Mouse (Mus musculus) heart, postnatal 36 days (tissue): ENCODE results near the gene Pdk2. TPM values are rescaled to one million over a fixed set of nuclear protein-coding genes. Genes with fewer than 3 reads are reported as not detected.

ENCODE experiments used
- DNase-seq, 2 experiments: peaks; one replicate each; pipeline ENCODE4 v3.0.0; 2021 to 2022
- intact Hi-C: fragments of 180-260 bp; cut with DNase I; formaldehyde crosslinking; loops from one replicate; pipeline ENCODE4 v1.15.1; 2025
- total RNA-seq, 2 experiments: library from RNA; stranded (reverse); gene quantifications; 2 replicates each; pipeline ENCODE4 v1.2.3; 2021

Gene Pdk2
- total RNA-seq, 2 experiments from 2014 or later, result 439 to 481 TPM

GRCm38 (mm10) chr11:94990749-94991577 lies 50.2 kb downstream of the Pdk2 start, which contains the start of gene Ppp1r9b:
Gene Ppp1r9b, plus strand, starts transcription at chr11:94991035.
- DNase-seq, result peak; percentile 94 to 95
- intact Hi-C loops, result loop anchor here (1.0 kb wide), 2 partner anchors 12 to 33 kb away; no protein-coding TSS in a partner anchor

DNA sequence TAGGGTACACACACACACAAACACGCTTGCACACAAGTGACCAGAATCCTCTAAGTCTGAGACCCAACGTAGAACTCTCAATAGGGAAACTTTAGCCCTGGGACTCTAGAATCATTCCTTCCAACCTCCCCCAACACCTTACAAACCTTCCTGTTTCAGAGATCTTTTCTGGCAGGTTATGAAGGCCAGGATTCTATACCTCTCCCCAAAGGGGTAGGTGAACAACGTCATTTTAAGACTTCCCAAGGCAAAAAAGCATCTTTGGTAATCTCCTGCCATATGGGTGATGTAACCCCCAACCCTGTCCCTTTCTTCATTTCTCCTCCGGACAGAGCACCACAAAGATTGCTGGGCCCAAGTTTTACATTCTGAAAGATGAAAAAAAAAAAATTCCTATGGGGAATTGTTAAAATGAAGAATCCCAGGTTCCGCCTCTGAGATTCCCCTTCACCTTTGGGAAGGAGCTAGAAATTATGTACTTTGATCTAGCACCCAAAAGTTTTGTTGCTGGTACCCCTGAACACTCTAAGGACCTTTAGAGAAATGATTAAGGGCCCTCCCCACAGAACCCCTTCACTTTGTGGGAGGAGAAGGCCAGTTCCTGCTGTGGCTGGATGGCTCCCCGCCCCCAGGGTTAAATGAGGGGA lies 50.9 kb downstream of the Pdk2 start:
- intact Hi-C loops, result loop anchor here (1.0 kb wide), 2 partner anchors 11 to 32 kb away; no protein-coding TSS in a partner anchor
- DNase-seq, result no peak

GRCm38 (mm10) chr11:94989562-94990017 lies 51.6 kb downstream of the Pdk2 start:
- DNase-seq, result peak; percentile 77 to 83
- intact Hi-C loops, result loop anchor here (1.0 kb wide), 2 partner anchors 10 to 31 kb away; no protein-coding TSS in a partner anchor

DNA sequence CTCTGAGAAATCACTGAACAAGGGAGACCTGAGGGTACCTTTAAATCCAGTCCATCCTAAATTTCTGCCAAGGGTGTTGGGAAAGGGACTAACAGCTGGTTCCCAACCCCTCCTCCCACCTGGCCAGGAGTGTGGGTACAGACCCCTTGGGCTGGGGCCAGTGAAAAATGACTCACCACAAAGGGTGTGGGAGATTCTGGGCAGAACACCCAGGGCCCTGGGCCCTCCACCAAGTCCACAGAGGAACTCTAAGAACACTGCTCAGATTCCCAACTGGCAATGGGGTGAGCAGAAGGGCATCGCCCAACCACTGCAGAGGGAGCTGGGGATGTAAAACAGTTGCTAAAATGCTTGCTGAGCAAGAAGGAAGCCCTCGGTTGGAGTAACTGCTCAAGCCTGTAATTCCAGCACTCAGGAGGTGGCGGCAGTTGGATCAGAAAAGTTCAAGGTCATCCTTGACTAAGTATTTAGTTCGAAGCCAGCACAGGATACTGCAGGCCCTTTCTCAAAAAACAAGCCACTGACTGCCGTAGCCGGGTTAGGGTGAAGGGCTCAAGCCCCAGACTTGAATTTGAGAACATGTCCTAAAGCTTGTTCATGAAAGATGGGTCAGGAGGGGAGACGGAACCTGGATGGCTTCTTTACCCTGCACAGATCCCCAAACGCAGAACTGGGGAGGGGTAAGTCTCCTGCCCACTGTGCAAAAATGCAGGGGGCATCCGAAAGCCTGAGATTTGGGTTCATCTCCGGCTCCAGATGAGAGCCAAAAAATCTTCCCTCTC lies 52.2 kb downstream of the Pdk2 start:
- peak in 1 of 2 experiments; percentile 59 for DNase-seq
- intact Hi-C loops, result no loop called here

DNA sequence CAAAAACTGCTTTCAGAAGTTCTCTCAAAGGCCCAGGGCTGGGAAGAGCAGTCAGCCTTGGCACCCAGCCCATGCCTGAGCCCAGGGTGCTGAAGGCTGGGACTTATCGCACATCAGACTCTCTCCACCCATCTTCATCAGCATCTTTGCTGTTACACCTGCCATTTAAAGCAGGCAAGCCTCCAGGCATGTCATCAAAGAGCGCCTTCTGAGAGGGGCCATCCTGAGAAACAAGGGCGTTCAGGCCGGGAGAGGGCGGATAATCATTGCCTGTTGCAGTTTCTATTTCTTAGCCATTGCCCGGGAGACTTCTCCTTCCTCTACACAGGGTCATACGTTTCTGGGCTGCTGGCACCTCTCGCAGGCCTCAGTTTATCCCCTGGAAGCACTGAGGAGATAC lies 53.3 kb downstream of the Pdk2 start:
- no peak for DNase-seq
- intact Hi-C loops, result no loop called here

DNA sequence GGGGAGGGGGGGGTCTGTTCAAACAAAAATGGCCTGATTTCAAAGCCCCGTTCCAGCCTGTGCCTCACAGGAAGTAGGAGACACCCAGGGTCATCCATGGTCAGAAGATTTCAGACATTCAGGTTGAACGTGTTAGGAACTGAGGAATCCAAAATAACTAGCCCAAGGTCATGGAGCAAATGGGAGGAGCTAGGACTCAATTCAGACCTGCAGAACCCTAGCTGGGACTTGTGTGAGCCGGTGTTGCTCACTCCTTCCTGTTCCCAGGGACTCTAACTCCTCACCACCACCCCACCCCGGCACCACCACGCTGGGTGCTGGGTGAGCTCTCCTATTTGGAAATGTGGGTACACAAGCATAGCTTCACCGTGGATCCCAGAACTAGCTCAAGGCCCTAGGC lies 53.8 kb downstream of the Pdk2 start:
- intact Hi-C loops, result no loop called here
- DNase-seq, result no peak

DNA sequence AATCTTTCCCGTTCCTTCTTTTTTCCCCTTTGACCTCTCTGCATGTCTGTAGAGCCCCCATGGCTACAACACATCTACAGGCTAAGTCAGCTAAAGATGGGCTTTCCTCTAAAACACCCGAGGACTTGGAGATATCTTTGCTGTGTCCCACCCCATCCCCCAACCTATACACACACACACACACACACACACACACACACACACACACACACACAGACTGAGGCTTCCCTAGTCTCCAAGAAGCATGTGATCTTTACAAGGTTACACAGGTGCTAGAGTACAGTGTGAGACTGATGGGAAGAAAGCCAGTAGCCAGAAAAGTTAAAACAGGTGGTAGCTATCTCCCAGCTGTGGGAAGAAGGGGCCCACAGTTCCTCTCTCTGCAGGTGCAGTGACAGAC lies 54.7 kb downstream of the Pdk2 start:
- DNase-seq, result no peak

GRCm38 (mm10) chr11:94985822-94986221 lies 55.3 kb downstream of the Pdk2 start:
- no peak for DNase-seq
- intact Hi-C loops, result no loop called here

More for the DNA sequence above, 54.7 kb downstream of the Pdk2 start:
- intact Hi-C loops, result no loop called here

- no peak for DNase-seq
- intact Hi-C loops, result no loop called here
These were observed 56.0 kb downstream of the Pdk2 start for GRCm38 (mm10) chr11:94985140-94985539.

- intact Hi-C loops, result loop anchor here (1.0 to 2.0 kb wide), 2 partner anchors 11 to 61 kb away; partner anchors contain the start of gene Pdk2
- no peak for DNase-seq
These were observed 61.5 kb downstream of the Pdk2 start for GRCm38 (mm10) chr11:94979462-94980179.

DNA sequence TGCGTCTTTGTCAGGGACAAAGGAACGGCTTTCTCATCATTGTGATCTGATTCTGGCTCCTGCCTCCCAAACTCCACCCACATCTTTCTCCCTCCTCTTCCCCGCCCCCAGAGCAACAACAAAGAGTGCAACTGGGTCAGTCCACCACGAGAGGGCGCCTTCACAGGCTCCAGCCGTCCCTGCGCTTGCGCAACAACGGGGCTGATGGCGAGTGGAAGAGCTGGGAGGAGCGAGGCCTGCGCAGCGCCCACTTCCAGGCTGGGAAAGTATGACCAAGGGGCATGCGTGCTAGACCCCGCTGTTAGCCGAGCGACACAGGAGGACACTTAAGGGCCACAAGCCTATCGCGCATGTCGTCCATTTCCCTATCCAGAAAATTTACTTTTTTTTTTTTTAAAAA lies 62.2 kb downstream of the Pdk2 start:
- intact Hi-C loops, result loop anchor here (1.0 to 2.0 kb wide), 3 partner anchors 11 to 62 kb away; partner anchors contain the start of gene Pdk2
- DNase-seq, result peak; percentile 97 to 98

- intact Hi-C loops, result loop anchor here (1.0 to 2.0 kb wide), 2 partner anchors 23 to 62 kb away; partner anchors contain the start of gene Pdk2
- DNase-seq, result no peak
These were observed 62.8 kb downstream of the Pdk2 start for GRCm38 (mm10) chr11:94978178-94978915.

Other genes starting within 250 kb of the Pdk2 start
- gene Col1a1, start 105.1 kb downstream of the Pdk2 start, total RNA-seq, result 100 to 1,000 TPM; 144 to 156 TPM
- gene Hils1, start 73.8 kb downstream of the Pdk2 start, total RNA-seq, result not detected
- gene Sgca, start 65.0 kb downstream of the Pdk2 start, total RNA-seq, result 100 to 1,000 TPM; 185 to 189 TPM
- gene Ppp1r9b, start 50.3 kb downstream of the Pdk2 start, total RNA-seq, result 10 to 100 TPM; 46.3 to 50.8 TPM
- gene Samd14, start 31.5 kb downstream of the Pdk2 start, total RNA-seq, result 1 to 10 TPM; 1.2 to 1.3 TPM
- gene Itga3, start 35.4 kb upstream of the Pdk2 start, total RNA-seq, result 10 to 100 TPM; 11.2 to 11.4 TPM
- gene Dlx3, start 78.8 kb upstream of the Pdk2 start, total RNA-seq, result not detected
- not detected for gene Dlx4, start 104.9 kb upstream of the Pdk2 start, total RNA-seq
- gene Tac4, start 220.2 kb upstream of the Pdk2 start, total RNA-seq, result not detected